Mouse (Mus musculus) spleen, postnatal 4 days (tissue): ENCODE results near the gene Wdr46.
"Not testable (repeated sequence)": the region's sequence is repeated elsewhere in the genome, so short reads cannot be mapped to it uniquely, and the experiment has no call there.

Experiments
- DNase-seq, 2 experiments: peaks; one replicate each; pipeline ENCODE4 v3.0.0; 2022; ENCODE audit warnings: low spot score in 2 of 2

Gene Wdr46

DNA sequence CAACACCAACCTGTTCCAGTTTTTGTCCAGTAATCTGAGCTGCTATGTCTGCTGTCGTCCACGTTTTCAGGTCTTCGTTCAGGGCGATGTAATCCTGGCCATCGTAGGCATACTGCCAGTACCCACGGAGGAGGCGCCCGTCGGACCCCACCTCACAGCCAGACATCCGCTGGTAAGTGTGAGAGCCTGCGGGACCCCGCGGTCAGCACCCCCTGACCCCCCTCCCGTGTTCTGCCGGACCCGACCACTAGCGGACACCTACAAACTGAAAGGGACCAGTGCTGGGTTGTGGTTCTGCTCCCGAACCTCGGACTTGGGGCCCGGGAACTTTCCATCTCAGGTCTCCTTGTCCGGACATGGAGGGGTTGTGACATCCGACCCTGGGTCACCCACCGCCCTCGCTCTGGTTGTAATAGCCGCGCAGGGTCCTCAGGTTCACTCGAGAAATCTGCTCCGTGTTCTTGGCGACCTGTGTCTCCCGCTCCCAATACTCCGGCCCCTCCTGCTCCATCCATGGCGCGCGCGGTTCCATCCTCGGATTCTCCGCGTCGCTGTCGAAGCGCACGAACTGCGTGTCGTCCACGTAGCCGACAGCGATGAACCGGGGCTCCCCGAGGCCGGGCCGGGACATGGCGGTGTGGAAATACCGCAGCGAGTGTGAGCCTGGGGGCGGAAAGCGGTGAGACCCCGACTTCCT, 37.5 kb downstream of the Wdr46 start:
- DNase-seq, result no peak

DNA sequence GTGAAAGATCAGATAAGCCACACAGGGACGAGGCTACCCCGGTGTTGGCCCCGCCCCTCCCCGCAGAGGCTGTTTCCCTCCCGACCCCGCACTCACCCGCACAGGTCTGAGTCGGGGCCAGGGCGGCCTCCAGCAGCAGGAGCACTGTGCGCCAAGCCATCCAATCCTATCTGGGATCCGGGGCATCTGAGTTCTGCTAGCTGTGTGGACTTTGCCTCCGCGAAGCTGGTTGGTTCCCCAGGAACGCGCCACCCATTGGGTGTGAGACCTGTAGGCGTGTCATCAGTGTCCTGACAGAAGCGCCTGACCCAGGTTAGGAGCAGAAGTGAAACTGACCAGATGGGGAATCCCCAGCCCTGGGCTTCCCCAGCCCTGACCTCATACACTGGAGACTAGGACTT, 38.2 kb downstream of the Wdr46 start:
- DNase-seq, result peak; percentile 77 to 86

DNA sequence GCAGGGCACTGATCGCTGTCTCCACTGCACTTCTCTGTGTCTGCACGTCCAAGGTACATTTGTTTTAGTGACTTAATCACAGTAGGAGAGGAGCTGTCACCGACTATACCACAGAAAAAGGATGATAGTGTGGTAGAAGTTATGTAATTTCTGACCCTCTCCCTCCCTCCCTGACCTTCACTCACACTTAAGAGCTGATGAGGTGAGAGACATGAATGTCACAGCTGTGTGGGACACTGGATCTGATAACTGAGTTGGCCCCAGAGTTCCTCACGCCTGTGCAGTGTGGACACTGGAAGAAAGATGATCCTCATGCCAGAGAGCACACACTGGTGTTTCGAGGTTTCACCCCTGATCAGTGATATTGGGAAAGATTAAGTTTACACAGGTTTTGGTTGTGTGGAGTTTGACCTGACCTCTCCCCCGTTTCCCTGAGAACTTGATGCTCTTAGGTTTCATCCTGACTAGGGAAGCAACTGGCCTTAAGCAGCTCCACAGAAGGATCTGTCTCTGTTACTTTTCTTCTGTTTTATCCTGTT, 39.1 kb downstream of the Wdr46 start:
- DNase-seq, result no peak

DNA sequence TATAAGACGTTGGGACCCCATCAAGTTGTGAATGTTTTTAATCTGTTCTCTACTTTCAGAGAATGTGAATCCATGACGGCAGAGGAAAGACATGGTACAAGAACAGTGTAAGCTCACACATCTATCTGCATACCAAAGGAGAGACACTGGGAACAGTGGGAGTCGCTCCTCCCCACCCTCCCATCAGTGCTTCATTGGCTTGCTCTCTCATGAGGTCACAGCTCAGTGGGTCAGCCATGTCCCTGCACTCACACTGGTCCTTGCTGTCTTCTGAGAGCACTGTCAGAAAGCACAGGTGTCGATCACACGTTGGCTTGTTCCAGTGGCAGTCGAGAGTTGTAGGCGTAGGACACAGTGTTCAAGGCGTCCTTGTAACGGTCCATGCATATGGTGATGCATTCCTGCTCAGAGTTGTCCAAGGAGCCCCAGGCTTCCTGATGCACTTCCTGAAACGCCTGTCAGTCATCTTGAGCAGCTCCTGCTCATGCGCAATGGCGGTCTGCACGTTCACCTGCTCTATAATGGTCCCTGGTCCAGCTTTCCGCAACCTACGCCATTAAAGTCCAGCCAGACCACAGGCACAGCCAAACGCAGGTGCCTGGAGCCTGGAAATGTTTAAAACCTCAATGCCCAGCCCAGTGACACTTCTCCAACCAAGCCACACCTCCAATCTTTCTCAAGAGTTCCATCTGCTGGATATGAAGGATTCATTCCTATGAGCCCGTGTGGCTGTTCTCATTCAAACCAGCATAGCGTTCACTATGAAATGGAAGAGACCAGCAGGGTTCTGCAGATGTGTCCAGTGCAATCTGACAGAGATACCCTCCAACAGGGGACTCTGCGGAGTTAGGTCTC, 39.9 kb downstream of the Wdr46 start:
- no peak for DNase-seq

DNA sequence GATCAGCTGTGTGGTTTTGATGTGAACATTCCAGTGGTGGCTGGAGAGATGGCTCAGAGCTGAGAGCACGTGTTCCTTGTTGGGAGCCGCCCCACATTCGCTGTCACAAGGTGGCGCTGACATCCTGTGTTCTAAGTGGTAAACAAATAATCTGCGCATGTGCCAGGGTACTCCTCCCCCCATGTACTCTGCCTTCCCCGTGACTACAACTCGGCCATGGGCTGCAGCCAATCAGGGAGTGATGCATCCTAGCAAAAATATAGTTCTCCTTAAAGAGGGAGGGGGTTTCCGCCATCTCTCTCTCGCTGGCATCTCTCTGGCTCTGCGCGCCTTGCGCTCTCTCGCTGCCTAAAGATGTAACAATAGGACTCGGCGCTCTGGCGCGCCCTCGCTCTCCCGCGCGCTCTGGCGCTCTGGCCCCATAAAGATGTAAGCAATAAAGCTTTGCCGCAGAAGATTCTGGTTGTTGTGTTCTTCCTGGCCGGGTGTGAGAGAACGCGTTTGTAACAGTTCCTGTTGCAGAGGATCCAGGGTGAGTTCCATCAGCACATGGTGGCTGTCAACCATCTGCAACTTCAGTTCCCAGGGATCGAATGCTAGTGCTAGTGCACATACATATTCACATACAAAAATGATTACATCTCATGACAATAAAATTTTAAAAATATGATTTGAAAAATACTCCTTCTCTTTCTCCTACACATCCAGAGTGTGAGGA, 40.9 kb downstream of the Wdr46 start:
- DNase-seq, result peak; percentile 82 to 87

DNA sequence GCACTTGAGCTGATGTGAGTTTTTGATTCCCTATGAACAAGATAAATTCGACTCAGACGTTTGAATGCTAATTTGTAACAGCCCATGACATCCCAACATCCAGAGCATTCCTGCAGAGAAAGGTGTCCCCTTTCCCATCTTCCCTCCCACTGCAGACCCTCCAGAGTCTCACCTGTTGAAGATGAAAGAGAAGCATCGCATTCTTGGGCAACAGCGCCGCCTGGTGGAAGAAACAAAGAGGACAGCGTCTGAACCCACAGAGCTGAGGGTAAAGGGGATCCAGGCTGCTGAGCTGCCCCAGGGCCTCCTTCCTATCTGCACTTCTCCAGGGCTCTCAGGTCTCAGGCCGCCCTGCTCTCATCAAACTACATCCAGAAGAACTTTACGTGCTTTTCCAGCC, 41.7 kb downstream of the Wdr46 start:
- DNase-seq, result peak; percentile 71 to 91

DNA sequence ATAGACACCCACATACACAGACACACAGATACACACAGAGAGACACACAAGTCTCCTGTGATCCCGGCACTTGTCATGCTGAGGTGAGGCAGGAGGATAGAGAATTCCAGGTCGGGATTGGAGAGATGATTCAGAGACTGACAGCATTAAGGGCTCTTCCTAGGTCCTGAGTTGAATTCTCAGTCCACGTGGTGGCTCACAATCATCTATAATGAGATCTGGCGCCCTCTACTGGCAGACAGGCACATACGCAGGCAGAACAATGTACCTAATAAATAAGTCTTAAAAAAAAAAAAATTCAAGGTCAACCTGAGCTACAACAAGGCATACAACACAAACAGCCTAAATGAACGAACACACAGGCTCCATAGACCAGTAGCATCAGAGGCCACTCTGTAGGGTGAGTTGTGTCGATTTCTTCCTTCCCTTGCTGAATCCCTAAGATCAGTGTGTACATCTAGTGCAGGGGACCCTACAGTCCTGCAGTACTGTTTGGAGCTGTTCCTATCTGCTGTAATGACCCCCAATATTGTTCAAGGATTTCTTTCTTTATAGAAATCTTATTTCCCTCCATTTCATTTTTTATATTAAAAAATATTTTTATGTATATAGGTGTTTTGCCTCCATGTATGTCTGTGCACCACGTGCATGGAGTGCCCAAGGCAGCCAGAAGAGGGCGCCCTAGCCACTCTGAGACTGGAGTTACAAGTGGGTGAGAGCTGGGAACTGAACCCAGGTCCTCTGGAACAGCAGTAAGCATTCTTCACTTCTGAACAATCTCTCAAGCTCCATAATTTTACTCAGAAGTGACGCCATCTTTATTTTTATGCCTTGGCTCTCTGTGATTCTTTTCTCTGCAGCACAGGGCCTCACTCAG, 51.6 kb downstream of the Wdr46 start:
- peak; percentile 59 to 87 for DNase-seq

DNA sequence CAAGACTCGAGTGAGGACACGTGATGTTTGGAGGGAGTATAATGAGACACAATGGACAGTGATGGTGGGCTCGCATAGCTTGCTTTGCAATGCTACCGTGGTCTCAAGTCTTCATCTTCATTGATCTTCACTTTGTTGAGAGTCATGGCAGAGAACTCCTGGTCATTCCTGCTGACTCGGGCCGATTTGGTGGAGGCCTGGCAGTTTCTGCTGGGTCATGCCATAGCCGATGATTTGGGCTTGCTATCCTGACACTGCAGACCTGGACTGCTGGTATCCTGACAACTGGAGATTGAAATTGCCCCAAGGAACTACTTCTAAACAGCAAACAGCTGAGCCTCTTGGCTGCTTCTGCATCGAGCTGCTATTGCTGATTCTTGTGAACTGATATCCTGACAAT, 54.5 kb downstream of the Wdr46 start:
- DNase-seq, result no peak

DNA sequence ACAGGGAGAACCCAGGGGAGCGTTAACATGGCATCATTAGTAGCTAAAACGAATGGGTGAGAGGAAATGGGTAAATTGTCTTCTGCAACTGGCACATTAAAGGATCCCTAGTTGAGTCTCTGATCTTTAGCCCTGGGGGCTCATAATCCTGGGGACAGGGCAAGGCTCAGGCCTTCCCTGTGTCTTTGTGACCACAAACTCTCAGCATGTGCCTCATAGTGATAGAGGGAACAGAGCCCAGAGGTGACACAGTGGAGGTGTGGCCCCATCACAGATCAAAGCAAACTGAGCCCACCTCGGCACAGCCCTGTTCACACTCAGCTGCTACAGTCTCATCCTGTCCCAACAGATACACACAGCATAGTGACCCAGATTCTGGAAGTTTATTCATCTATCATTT, 55.2 kb downstream of the Wdr46 start:
- DNase-seq, result no peak

DNA sequence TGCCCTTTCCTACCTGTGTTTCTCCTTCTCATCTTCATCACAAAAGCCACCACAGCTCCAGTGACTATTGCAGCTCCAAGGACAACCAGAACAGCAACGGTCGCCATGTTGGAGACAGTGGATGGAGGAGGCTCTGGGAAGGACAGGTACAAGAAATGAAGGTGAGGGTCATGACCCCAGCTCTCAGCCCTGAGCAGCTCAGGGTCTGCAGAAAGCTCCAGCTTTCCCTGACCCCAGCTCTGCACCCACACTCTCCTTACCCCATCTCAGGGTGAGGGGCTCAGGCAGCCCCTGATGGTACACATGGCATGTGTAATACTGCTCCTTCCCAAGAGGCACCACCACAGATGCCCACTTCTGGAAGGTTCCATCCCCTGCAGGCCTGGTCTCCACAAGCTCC, 56.6 kb downstream of the Wdr46 start:
- not testable (repeated sequence) for DNase-seq

DNA sequence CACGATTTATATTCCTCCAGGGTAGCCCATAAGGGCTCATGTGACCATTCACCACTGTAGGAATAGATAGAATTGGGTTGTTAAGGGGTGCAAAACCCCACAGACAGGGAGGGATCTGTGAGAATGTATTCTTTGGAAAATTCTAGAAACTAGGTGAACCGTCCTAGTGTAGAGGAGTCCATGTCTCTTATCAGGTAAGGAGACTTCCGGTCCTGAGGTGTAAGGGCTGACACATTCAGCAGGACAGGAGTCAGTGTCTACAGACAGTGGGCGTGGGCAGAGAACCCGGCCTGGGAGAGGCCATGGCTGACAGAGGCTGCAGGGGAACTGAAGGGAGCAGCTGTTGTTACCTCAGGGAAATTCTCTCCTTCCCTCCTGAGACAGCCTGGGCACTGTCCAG, 58.2 kb downstream of the Wdr46 start:
- DNase-seq, result not testable (repeated sequence)
